Mouse (Mus musculus) heart, postnatal 25 days (tissue): ENCODE data around the gene Slc30a9. TPM values are rescaled to one million over a fixed set of nuclear protein-coding genes. Genes with fewer than 3 reads are reported as not detected.

Source experiments
- DNase-seq: peaks from one replicate; pipeline ENCODE4 v3.0.0; 2022; ENCODE audit warnings: low spot score
- intact Hi-C: fragments of 180-260 bp; cut with DNase I; formaldehyde crosslinking; loops from one replicate; pipeline ENCODE4 v1.15.1; 2025
- total RNA-seq, 2 experiments: library from RNA; stranded (reverse); gene quantifications; 2 replicates each; pipeline ENCODE4 v1.2.3; 2021

The Slc30a9 gene
- total RNA-seq, 2 experiments from 2014 or later: 162 to 165 TPM

DNA sequence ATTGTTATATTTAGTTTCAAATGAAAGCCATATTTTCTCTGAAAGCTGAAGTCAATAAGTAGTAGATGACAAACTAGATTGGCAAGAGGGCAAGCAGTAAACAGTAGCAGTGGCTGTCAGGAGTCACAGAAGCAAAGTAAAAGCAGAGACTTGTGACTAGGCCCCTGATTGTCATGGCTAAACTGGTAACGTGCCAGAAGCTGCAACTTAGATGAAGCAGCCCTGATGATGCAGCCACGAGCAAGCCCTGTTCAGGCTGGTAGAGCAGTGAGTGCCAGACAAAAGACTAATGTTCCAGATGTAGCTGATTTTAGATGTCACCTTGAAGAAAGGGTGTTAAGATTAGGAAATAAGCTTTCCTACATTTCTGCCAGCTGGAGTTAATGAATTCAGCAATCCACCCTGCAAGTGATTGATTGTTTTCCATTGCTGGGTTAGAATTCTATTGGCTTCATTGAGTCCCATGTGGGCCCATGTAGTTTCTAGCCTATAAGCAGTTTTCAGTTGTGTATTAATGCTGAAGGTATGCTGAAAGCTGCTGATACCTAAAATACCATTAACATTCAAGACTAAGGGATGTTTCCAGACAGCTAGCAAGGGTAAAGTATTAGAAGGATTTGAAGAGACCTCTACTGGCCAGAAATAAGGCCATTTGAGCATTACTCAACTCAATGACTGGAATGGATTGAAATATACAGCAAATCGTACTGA, 5.2 kb downstream of the Slc30a9 start:
- DNase-seq: no peak
- intact Hi-C loops: no loop called here

- intact Hi-C loops: no loop called here
- no peak for DNase-seq
These were observed 5.7 kb downstream of the Slc30a9 start for GRCm38 (mm10) chr5:67312522-67312851.

GRCm38 (mm10) chr5:67321656-67322268, 15.0 kb downstream of the Slc30a9 start:
- intact Hi-C loops: no loop called here
- DNase-seq: no peak

GRCm38 (mm10) chr5:67324032-67324431, 17.3 kb downstream of the Slc30a9 start:
- intact Hi-C loops: no loop called here

DNA sequence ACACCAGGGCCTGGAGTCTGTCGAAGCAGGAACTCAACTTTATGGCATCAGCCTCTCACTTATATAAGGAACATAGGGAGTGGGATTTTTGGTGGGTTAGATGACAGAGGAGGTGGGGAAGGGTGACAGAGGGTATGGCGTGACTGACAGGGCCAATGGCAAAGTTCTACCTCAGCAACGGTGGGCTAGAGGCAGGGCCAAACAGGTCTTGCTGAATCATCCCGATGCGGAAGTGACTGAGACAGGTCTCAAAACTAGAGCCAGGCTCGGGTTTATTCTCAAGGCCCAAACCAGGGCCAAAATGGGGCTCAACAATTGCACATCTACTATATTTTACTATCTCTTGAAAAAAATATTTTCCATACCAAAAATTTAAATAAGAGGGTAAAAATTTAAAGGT, 34.1 kb downstream of the Slc30a9 start:
- intact Hi-C loops: no loop called here
- DNase-seq: no peak

More at GRCm38 (mm10) chr5:67324032-67324431, 17.3 kb downstream of the Slc30a9 start:
- DNase-seq: no peak

- intact Hi-C loops: no loop called here
- no peak for DNase-seq
These were observed 40.3 kb downstream of the Slc30a9 start for GRCm38 (mm10) chr5:67347060-67347459.

DNA sequence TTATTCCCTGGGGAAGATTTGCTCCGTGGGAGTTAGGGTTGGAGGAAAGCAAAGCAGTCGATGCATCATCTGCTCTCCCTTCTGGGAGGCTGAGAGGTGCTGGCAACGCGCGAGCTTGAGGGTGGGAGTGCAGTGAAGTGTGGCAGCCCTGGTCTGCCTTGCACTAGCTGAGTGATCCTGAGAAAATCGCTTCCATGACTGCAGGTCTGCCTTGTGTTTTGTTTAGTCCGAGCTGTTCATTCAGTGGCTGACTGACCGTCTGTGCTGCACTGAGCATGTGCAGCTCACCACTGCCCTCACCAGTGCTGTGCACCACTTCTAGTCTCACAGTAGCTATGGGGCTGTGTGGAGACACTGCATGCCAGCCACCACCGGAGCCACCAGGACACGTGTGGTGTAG, 42.2 kb downstream of the Slc30a9 start:
- DNase-seq: no peak
- intact Hi-C loops: no loop called here

GRCm38 (mm10) chr5:67362316-67362715, 55.6 kb downstream of the Slc30a9 start:
- DNase-seq: no peak
- intact Hi-C loops: no loop called here

GRCm38 (mm10) chr5:67362931-67363330, 56.2 kb downstream of the Slc30a9 start:
- DNase-seq: no peak
- intact Hi-C loops: no loop called here

- no peak for DNase-seq
- intact Hi-C loops: no loop called here
These were observed 70.4 kb downstream of the Slc30a9 start for GRCm38 (mm10) chr5:67377044-67377621.

GRCm38 (mm10) chr5:67381690-67382089, 74.9 kb downstream of the Slc30a9 start:
- intact Hi-C loops: no loop called here

GRCm38 (mm10) chr5:67382556-67382955, 75.8 kb downstream of the Slc30a9 start:
- intact Hi-C loops: no loop called here
- DNase-seq: no peak

More at GRCm38 (mm10) chr5:67381690-67382089, 74.9 kb downstream of the Slc30a9 start:
- no peak for DNase-seq

DNA sequence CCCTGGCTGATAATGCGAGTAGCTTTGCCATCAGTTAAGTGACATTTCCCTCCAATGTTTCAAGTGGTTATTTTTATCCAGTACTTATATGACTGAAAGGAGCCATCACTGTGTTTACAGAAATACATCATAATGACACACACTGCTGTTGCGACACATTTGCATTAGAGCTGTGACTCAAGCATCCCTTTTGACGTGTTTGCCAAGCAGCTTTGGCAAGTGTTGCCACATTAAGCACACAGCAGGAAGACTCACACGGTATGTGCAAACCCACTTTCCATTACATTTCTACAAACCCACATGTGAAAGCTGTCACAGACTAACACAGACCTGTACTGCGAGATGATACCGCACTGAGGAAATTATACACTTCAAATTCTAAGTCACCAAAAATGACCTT, 87.2 kb downstream of the Slc30a9 start:
- DNase-seq: no peak
- intact Hi-C loops: no loop called here

- intact Hi-C loops: no loop called here
- no peak for DNase-seq
These were observed 88.6 kb downstream of the Slc30a9 start for GRCm38 (mm10) chr5:67395211-67395851.

DNA sequence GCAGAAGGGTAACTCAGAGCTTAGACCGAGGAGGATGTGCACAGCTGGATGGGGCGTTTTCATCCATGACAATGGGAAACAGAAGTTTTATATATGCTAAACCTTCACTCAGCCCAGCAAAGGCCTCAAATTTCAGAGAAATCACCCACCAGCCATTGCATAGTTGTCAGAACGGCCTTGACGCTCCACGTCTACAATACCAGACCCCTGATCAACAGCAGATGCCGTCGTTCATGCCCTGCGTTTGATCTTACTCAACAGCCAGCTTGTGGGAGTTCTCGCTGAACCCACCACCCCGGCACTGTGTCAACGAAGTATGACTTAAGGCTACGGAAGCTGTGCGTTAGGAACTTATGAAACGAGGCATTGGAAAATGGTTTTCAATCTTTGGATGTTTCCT, 90.4 kb downstream of the Slc30a9 start:
- intact Hi-C loops: no loop called here
- no peak for DNase-seq

DNA sequence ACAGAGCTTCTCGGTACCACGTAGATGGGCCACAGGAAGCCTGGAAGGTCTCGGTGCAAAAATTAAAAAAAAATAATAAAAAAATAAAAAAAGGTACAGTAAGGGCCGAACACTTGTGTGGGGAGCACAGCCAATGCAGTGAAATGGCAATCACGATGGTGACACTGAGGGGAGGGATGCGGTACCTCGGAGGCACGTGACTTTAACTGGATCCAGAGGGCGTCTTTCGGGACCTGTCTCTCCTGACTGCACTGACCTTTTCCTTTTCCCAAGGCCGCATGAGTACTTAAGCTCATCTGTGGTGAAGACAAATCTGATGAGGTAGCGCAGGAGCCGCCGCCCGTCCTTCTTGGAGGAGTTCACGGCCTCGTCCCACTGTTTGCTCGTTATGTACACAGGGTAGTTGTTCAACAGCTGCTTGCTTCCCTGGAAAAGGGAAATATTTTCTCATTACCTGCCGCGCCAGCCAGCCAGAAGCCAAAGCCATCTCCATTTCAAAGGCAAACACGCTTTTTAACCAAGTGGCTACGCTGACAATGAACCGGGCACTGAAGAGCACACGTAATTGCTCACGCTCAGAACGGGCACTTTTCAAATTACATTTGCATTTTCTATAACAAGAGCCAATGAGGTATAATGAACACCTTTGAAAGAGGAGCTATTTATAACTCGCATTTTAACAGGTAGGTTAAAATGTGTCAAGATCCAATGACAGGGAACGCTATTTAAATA, 93.3 kb downstream of the Slc30a9 start:
- intact Hi-C loops: no loop called here

GRCm38 (mm10) chr5:67400608-67401480, 94.1 kb downstream of the Slc30a9 start:
- intact Hi-C loops: no loop called here
- no peak for DNase-seq

More for the DNA sequence above, 93.3 kb downstream of the Slc30a9 start:
- no peak for DNase-seq

GRCm38 (mm10) chr5:67401612-67402011, 94.9 kb downstream of the Slc30a9 start:
- no peak for DNase-seq
- intact Hi-C loops: no loop called here

DNA sequence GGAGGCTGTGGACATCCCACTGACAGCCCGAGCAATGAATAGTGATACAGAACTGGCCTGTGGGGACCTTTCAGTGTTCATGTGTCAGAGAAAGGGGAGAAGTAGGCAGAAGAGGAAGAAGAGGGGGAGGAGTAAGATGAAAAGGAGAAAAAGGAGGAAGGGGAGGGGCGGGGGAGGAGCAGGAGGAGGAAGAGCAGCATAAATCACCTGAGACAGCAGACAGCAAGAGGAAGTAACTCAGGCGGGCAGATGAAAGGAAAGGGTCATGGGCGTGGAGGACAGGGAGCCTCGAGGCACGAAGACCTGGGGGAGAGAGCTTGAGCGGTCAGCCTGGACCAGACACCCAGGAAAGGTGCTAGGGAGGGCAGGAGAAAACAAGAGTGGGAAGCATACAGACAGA, 97.6 kb downstream of the Slc30a9 start:
- intact Hi-C loops: no loop called here
- no peak for DNase-seq
